Mouse (Mus musculus): ENCODE results near the gene Cd164l2.
A peak's percentile ranks its signal among the peaks of the same experiment; 100 is the strongest.

Gene Cd164l2

DNA sequence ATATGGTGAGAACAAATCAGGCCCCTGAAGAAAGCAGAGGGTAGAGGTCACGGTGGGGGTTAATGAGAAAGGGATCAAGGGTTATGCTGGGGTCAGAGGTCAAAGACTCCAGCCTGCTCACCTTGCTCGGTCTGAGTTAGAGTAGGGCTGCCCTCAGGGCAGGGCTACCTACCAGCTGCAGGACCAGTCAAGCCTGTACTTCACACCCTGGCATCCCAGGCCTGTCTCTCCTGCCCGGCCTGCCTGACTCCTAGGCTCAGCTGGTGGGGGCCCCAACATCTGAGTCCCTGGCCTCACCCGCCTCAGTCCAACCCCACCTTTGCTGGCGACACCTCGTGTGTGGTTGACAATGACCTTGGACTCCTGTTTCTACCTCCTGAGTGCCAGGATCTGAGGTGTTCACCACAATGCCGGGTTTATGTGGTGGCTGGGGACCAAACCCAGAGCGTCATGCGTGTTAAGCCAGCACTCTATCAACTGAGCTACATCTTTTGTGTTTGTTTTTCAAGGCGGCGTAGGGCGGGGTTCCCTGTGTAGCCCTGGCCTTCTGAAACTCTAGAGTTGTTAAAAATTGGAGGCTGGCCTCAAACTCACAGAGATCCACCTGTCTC, 46.0 kb downstream of the Cd164l2 start:
- DNase-seq, result no peak

DNA sequence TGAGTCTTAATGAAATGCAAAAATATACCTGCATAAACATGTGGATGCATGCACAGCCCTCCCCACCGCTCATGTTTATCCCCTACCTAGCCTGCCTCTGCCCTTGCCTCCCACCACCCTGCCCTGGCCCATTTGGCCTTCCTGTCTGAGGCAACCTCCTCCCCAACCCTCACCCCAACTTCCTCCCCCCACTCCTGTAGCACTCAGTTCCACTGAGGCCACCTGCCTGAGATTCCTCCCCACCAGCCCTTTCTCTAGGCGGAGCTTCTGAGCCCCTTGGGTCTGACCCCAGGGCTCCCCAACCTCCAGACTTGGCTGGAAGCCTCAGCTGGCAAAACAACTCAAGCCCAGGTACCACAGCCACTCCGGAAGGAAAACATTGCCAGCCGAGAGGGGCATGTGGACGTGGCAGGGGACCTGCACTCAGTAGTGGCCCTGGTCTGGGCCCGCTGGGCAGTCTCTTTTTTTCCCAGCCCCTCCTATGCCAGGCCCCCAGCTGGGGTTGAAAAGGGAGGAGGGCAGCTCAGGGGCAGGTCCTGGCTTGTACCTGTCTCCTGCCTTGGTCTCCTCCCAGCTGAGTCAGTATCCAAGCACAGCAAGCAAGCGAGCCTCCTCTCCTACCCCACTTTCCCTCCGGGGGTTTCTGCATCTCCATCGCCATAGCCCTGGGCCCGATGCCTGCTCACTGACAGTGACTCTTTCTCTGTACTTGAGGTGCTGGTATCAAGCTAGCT, 49.9 kb downstream of the Cd164l2 start:
- no peak for DNase-seq

DNA sequence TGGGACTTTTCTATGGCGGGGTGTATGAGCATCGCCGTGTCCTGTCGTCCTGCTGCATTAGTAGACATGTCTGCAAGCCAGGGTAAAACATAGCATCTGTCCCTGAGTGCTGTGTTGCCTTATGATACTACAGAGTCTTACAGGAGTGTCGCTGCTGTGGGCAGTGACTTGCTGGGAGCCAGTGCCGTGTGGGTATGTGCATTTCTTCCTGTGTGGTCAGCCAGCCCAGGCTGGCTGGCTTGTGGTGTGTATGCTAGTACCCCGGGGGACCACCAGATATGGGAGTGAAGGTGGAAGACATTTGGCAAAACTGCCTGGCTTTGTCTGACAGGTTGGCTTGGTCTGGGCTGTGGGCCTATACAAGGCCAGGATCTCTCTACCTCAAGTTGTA, 50.4 kb downstream of the Cd164l2 start:
- DNase-seq, result no peak

DNA sequence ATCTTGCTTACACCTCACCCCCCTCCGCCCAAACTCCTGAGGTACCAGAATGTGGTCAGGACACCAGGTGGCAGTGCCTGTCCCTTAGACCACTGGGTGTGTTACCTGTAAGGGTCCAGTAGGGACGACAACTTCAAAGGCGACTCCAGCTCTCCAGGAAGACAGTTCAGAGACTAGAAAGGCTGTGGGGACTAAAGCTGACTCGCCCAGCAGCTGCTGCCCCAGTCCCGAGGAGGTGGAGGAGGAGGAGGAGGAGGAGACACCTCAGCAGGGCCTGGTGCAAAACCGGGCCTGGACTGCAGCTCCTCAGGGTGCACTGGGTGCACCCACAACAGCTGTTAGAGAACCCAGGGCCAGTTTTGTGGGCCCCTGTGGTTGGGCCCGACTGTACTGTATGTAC, 51.0 kb downstream of the Cd164l2 start, which contains the start of gene Sytl1:
TSS of gene Sytl1 (minus strand) at position 232 of the 400 bp plus-strand sequence.
- DNase-seq, result peak in 1 of 2 experiments; percentile 11

DNA sequence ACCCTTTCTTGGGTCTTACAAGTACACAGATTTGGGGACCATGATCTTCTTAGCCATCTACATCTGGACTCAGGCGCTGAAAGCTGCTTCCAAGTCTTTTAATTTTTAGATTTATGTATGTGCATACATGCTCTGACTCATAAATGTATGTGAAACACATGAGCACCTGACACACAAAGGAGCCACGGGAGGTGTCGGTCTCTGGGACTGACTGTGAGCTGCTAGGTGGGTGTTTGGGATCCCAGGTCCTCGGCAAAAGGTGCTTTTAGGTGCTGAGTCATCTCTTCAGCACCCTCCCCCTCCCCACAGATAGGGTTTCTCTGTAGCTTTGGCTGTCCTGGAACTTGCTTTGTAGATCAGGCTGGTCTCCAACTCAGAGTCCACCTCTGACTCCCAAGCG, 51.8 kb downstream of the Cd164l2 start:
- no peak for DNase-seq

DNA sequence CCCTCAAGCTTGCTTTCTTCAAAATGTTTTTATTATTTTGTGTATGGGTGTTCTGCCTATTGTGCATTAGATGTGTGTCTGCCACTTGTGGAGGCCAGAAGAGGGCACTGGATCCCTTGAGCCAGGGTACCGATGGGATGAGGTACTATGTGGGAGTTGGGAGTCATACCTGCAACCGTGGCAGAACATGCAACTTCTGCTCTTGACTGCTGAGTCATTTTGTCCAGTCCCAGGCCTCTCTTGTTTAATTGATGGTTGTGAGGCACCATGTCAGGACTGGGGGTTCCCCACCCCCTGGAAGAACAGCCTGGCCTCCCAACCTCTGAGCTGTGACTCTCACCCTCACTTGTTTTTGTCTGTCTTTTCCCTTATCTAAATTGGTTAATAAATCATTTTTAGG, 52.6 kb downstream of the Cd164l2 start:
- no peak for DNase-seq

DNA sequence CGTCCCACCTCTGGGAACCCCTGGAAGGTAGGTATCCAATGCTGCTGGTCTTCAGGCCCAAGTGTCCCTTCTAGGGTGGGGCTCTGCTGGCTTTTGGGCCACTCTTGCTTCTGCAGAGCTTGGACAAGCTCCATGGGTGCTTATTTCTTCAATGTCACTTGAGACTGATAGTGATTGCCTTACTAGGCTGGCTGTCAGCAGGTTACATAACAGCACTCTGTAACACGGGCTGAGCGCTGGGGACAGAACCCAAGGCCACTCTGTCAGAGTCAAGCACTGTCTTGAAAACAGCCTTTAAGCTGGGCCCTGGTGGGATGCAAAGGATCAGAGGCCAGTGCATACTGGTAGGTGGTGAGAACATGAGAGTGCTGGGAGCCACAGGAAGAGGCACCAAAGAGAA, 53.4 kb downstream of the Cd164l2 start:
- no peak for DNase-seq

DNA sequence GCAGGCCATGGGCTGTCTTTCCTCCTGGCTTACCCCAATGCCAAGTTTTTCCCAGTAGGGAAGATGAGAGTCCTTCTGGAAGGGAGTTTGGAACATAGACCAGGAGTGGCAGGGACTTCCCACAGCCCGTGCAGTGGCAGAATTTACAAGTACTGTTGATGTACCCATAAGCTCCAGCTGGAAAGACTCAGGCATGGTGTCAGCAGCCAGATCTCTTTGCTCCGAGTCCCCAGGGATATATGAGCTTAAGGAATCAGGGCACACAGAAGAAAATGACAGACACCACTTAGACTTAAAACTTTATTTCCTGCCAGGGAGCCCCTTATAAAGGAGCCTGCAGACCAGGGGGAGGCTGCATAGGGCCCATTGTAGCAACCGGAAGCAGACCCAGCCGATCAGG, 53.8 kb downstream of the Cd164l2 start:
- no peak for DNase-seq

DNA sequence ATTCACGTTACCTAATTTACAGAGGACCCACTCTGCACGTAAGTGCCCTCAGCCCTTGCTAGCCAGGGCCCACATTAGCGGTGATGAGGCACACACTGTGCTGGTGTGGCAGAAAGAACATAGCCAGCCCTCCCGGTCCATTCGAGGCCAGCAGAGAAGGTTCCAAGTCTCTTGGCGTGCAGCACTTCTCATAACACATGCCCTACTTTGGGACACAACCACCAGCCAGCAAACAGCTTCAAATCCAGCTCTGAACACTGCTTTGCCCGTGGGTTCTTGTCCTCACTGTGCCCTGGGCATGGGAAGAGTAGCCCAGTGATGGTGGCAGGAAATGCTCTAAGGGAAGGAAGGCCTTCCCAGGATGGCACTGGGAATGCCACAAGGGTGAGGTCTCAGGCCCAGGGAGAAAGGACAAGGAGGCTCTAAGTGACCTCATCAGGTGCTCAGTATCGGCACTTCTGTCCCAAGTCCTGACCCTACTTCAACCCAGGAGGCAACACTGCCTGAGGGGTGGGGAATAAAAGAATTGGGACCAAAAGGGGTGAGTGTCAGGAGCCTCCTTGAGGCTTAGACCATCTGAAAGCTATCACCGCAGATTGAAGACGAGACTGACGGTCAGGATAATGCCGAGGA, 54.4 kb downstream of the Cd164l2 start:
- no peak for DNase-seq

DNA sequence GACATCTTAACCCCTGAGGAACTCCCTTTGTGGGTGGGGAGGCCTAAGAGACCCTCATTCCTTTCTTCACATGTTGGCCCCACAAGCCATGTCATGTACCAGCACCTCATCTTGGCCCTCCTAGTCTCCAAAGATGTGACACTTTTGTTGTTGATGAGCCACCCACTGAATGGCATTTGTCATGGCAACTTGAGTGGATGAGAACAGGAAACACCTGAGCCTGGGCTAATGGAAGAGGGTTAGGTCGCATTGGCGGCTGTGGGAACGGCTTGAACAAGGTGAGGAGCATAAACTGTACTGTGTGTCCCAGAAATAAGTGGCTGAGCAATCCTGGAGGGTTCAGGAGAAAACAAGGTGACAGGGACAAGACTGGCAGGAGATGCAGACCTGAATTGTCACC, 57.0 kb downstream of the Cd164l2 start:
- DNase-seq, result no peak

DNA sequence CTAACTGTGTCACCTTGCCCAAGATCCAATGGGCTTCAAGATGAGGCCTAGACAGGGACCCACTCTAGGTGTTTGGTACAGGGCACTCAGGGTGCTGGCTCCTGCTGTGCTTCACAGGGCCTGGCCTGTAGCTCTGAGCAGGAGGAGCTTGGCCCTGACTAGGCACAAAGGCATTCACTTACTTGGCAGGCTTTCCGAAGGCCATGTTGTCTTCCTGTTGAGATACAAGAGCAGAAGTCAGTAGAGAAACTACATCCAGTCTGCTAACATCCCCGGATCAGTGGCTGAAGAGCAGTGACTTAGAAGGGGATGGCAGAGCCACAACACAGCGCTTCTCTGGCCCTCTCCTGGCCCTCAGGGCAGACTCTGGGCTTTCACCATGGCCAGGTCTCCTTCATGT, 57.7 kb downstream of the Cd164l2 start:
- no peak for DNase-seq

DNA sequence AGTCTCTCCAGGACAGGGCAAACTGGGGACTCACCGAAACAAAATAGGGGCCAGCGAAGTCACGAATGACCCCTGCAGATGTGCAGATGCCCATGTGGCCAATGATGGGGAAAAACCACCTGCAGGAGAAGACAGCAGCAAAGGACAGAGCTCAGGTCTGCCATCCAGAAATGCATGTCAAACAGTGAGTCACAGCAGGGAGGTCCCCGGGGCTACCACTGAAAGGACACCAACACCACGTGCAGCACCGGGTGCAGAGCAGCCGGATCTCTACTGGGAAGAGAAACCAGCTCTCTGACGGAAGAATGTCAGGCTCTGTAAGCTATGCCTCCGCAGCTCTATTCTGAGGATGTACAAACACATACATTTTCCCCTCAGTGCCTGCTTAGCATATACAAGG, 59.0 kb downstream of the Cd164l2 start:
- DNase-seq, result no peak

Data from B cell, adult 2 months (primary cell).